Mouse (Mus musculus): ENCODE results near the gene Zfp62. TPM values are rescaled to one million over a fixed set of nuclear protein-coding genes. Genes with fewer than 3 reads are reported as not detected.

Gene Zfp62
- total and polyA plus RNA-seq, 2 experiments from 2014 or later = 25.6 to 26.6 TPM

DNA sequence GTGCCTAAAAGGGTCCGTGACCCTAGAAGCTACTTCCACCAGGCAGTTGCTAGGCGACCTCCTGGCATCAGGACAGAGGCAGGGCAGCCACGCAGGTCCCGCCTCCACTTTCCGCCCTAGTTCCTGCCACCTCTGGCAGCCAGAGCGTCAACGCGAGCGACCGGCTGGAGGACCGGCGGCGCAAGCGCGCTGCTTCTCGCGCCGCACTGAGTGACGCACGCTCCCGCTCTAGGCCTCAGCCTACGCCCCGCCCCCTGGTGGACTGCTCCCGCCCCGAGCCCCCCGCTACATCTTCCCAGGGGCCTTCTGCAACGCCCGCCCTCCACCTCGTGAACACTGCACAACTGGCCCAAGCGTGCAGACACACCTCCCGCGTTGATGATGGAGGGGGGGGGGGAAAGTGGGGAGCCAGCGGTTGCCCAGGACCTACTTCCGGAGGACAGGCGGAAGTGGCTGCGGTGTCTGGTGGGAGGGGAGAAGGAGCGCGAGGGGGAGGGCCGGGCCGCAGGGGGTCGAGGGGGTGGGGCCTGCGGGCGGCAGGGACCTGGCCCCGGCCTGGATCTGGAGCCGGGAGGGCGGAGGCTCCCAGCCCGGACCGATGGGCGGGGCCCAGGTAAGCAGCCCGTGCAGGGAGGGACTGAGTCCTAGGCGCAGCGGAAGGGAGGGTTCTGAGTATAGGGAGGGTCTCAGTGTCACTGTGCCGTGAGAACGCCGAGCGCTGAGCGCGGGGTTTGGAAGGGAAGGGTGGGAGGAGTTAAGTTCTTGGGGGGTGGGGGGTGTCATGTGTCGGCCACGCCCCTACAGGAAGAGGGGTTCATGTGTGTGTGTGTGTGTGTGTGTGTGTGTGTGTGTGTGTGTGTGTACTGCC, 40.9 kb downstream of the Zfp62 start, which contains the start of gene Mgat1:
Gene Mgat1 (plus strand): TSS at position 465 of the 868 bp plus-strand sequence.
- H3K4me2 ChIP-seq (ENCODE audit: low read depth, low read length, poor library complexity, severe bottlenecking) = peak within 1 kb of the TSS; percentile 62
- under 1% methylated on average over 53 of the region's 60 CpGs for WGBS
- no peaks in the 10 kb centered on the region for H3K36me3 ChIP-seq (ENCODE audit: insufficient read depth, low read length)
- TF ChIP-seq CTCF (IDR thresholded peaks at IDR 0.05) = peak; percentile 58
- peaks cover 4% of the 10 kb centered on the region; the same call in 1 of the 2 replicates for H3K4me1 ChIP-seq (ENCODE audit: insufficient read depth, low read length)
- DNase-seq (ENCODE audit: low spot score) (peak; percentile 97), ATAC-seq (ENCODE audit: low FRiP score) (peak; percentile 97)
- H3K27ac ChIP-seq (ENCODE audit: low read depth, low read length) = peak within 1 kb of the TSS; percentile 78
- no peaks in the 10 kb centered on the region for H3K27me3 ChIP-seq (ENCODE audit: insufficient read depth, low read length)
- peak within 1 kb of the TSS; percentile 75 for H3K9ac ChIP-seq (replicated peaks; ENCODE audit: low read length, poor library complexity, severe bottlenecking)
- no peaks in the 10 kb centered on the region for H3K9me3 ChIP-seq (ENCODE audit: low read length)
- peak within 1 kb of the TSS; percentile 60 for H3K4me3 ChIP-seq (ENCODE audit: low read depth, low read length)

DNA sequence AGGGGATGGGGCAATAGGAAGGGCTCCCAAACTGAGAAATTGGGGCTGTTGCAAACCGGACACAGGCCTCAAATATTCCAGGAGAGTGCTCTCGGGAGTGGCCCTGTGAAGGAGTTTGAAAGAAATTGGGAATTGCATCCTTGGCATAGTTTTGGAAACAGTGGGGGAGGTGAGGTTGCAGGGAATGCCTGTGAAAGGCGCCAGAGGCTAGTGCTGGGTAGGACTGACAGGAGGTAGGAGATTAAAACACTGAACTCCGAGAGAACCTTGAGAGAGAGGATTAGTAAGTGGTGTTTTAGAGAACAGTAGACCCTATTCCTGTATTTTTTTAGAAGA, 41.5 kb downstream of the Zfp62 start:
- ATAC-seq (ENCODE audit: low FRiP score) = peak; percentile 0; the same call in 1 of the 2 replicates

DNA sequence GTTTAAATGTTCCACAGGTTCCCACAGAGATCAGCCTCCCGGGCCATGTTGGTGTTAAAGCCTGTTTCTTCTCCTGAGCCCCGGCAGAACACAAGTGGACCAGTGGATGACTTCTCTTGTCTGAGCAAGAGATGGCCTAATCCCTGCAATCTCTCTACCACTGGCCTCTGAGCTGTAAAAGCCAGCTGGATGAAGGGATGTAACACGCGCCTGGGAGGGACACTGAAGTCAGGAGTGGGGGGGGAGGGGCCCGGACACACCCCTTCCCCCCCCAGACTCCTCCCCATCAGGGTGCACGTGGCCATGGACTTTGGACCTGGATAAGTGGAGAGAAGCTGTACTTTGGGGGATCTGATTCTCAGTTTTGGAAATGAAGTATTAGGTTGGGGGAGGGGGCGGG, 42.1 kb downstream of the Zfp62 start:
- Histone ChIP-seq H3K36me3 (ENCODE audit: insufficient read depth, low read length) (no peaks in the 10 kb centered on the region), H3K9me3 (ENCODE audit: low read length) (no peaks in the 10 kb centered on the region), H3K27ac (ENCODE audit: low read depth, low read length) (no peak overlapping the region), H3K27me3 (ENCODE audit: insufficient read depth, low read length) (no peaks in the 10 kb centered on the region), H3K4me2 (ENCODE audit: low read depth, low read length, poor library complexity, severe bottlenecking) (peak overlapping the region; percentile 62), H3K4me1 (ENCODE audit: insufficient read depth, low read length) (peaks cover 4% of the 10 kb centered on the region; the same call in 1 of the 2 replicates), H3K9ac (replicated peaks; ENCODE audit: low read length, poor library complexity, severe bottlenecking) (no peak overlapping the region), H3K4me3 (ENCODE audit: low read depth, low read length) (peak overlapping the region; percentile 60; the same call in 1 of the 2 replicates)
- 20% methylated on average over 7 of the region's 7 CpGs for WGBS
- no peak for TF ChIP-seq CTCF (IDR thresholded peaks at IDR 0.05)
- DNase-seq (ENCODE audit: low spot score) (no peak), ATAC-seq (ENCODE audit: low FRiP score) (no peak)

More for the DNA sequence above, 41.5 kb downstream of the Zfp62 start:
- TF ChIP-seq CTCF (IDR thresholded peaks at IDR 0.05) = no peak
- Histone ChIP-seq H3K9ac (replicated peaks; ENCODE audit: low read length, poor library complexity, severe bottlenecking) (peak overlapping the region; percentile 75), H3K4me2 (ENCODE audit: low read depth, low read length, poor library complexity, severe bottlenecking) (peak overlapping the region; percentile 62), H3K27ac (ENCODE audit: low read depth, low read length) (peak overlapping the region; percentile 78; the same call in 1 of the 2 replicates), H3K36me3 (ENCODE audit: insufficient read depth, low read length) (no peaks in the 10 kb centered on the region), H3K4me3 (ENCODE audit: low read depth, low read length) (peak overlapping the region; percentile 60), H3K9me3 (ENCODE audit: low read length) (no peaks in the 10 kb centered on the region), H3K4me1 (ENCODE audit: insufficient read depth, low read length) (peaks cover 4% of the 10 kb centered on the region; the same call in 1 of the 2 replicates), H3K27me3 (ENCODE audit: insufficient read depth, low read length) (no peaks in the 10 kb centered on the region)
- DNase-seq (ENCODE audit: low spot score) = no peak
- WGBS = 0% methylated on average over 4 of the region's 4 CpGs

DNA sequence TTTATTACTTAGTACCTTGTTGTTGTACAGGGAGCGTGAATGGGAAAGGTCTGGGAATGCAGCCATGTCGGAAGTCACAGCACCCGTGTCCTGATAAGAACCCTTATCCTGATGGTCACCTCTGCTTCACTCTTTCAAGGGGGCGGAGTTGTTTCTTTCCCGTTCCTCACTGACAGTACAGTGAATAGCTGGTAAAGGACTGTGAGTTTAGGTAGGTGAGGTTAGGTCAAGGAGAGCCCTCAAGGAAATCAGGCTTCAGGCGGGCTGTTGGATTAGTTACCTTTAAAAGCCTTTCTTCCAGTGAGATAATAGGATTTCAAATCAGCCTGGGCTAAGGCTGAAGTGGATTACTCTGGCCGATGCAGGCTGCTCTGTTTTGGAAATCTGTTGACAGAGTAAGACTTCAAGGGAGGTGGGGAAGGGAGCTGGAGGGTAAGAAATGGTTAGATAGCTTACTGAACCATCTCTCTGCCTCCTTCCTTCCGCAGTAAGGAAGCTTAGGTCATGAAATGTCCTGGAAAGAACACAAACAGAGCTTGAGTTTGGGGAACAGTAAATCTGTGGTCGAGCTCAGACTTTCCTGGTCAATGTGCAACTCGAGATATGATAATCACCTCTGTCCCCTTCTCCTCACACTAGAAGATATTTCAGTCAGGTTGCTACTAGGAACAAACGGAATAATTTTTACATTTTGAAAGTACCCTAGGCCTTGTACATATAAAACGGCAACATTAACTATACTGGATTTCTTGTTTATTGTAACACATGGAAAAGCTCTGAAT, 42.7 kb downstream of the Zfp62 start:
- H3K27me3 ChIP-seq (ENCODE audit: insufficient read depth, low read length) = no peaks in the 10 kb centered on the region
- TF ChIP-seq CTCF (IDR thresholded peaks at IDR 0.05) = no peak
- DNase-seq (ENCODE audit: low spot score) = no peak
- H3K4me2 ChIP-seq (ENCODE audit: low read depth, low read length, poor library complexity, severe bottlenecking) = peak overlapping the region; percentile 62
- H3K4me1 ChIP-seq (ENCODE audit: insufficient read depth, low read length) = peaks cover 5% of the 10 kb centered on the region; the same call in 1 of the 2 replicates
- no peak overlapping the region for H3K27ac ChIP-seq (ENCODE audit: low read depth, low read length)
- no peak overlapping the region for H3K9ac ChIP-seq (replicated peaks; ENCODE audit: low read length, poor library complexity, severe bottlenecking)
- ATAC-seq (ENCODE audit: low FRiP score) = no peak
- no peaks in the 10 kb centered on the region for H3K36me3 ChIP-seq (ENCODE audit: insufficient read depth, low read length)
- H3K9me3 ChIP-seq (ENCODE audit: low read length) = no peaks in the 10 kb centered on the region
- H3K4me3 ChIP-seq (ENCODE audit: low read depth, low read length) = no peak overlapping the region
- WGBS = 33% methylated on average over 12 of the region's 12 CpGs

DNA sequence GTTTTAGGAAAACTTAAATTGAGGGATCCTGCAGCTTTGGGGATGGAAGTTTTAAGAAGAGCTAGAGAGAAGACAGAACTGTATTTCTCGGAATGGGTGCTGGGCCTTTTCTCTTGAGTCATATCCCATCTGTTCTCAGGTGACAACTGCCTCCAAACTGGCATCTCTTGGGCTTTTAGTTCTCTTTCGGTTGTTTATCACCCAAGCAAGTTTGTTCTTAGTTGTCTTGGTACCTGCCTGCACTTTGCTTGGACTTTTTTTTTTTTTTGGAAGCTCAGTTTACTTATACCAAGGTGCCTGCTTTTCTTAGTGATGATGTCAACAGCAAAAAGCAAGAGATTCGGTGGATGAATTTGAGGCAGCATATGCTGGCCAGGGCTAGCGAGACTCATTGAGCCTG, 43.4 kb downstream of the Zfp62 start:
- no peak for DNase-seq (ENCODE audit: low spot score)
- Histone ChIP-seq H3K4me3 (ENCODE audit: low read depth, low read length) (no peak overlapping the region), H3K27ac (ENCODE audit: low read depth, low read length) (no peak overlapping the region), H3K4me1 (ENCODE audit: insufficient read depth, low read length) (peaks cover 10% of the 10 kb centered on the region), H3K9ac (replicated peaks; ENCODE audit: low read length, poor library complexity, severe bottlenecking) (no peak overlapping the region), H3K9me3 (ENCODE audit: low read length) (no peaks in the 10 kb centered on the region), H3K36me3 (ENCODE audit: insufficient read depth, low read length) (no peaks in the 10 kb centered on the region), H3K27me3 (ENCODE audit: insufficient read depth, low read length) (no peaks in the 10 kb centered on the region), H3K4me2 (ENCODE audit: low read depth, low read length, poor library complexity, severe bottlenecking) (no peak overlapping the region)
- 85% methylated on average over 4 of the region's 4 CpGs for WGBS
- no peak for TF ChIP-seq CTCF (IDR thresholded peaks at IDR 0.05)
- ATAC-seq (ENCODE audit: low FRiP score) = no peak

All from midbrain, postnatal 0 days (tissue).